Mouse (Mus musculus) limb, embryonic 12.5 days (tissue): Measurements from ENCODE around the gene Slc25a21. TPM values are rescaled to one million over a fixed set of nuclear protein-coding genes. Genes with fewer than 3 reads are reported as not detected.

Experiments used
- ATAC-seq: fragments of 200-750 bp; cut with Nextera tagmentation; 2 replicates; pipeline ENCODE4 v1.8.0; 2017; ENCODE audit warnings: low read depth, moderate TSS enrichment; ENCODE audit not compliant: insufficient number of reproducible peaks, insufficient read depth, low FRiP score, low TSS enrichment
- H3K27ac ChIP-seq: fragments of 300-500 bp; sonication (generic); 2 replicates; pipeline ENCODE4 v1.5.1; 2016; ENCODE audit warnings: mild to moderate bottlenecking, moderate library complexity
- H3K27me3 ChIP-seq: fragments of 300-500 bp; sonication (generic); 2 replicates; pipeline ENCODE4 v1.6.1; 2016; ENCODE audit warnings: mild to moderate bottlenecking, moderate library complexity
- H3K36me3 ChIP-seq: fragments of 300-500 bp; sonication (generic); 2 replicates; pipeline ENCODE4 v1.6.1; 2016; ENCODE audit warnings: mild to moderate bottlenecking, moderate library complexity
- H3K4me1 ChIP-seq: fragments of 300-500 bp; sonication (generic); replicated peaks from 2 replicates; pipeline ENCODE4 v1.6.1; 2016
- H3K4me2 ChIP-seq: fragments of 300-500 bp; sonication (generic); 2 replicates; pipeline ENCODE4 v1.6.1; 2016; ENCODE audit warnings: mild to moderate bottlenecking, moderate library complexity
- H3K4me3 ChIP-seq: fragments of 300-500 bp; sonication (generic); replicated peaks from 2 replicates; pipeline ENCODE4 v1.5.1; 2016; ENCODE audit warnings: mild to moderate bottlenecking
- H3K9ac ChIP-seq: fragments of 300-500 bp; sonication (generic); replicated peaks from 2 replicates; pipeline ENCODE4 v1.6.1; 2016; ENCODE audit warnings: mild to moderate bottlenecking, moderate library complexity
- H3K9me3 ChIP-seq: fragments of 300-500 bp; sonication (generic); 2 replicates; pipeline ENCODE4 v1.6.1; 2016; ENCODE audit warnings: mild to moderate bottlenecking, moderate library complexity
- WGBS: fragments of 180-500 bp; shearing (Covaris S2); methylation state at CpG from one replicate; pipeline ENCODE4 v1.1.7; 2016; 5-methylcytosine and 5-hydroxymethylcytosine counted together
- polyA plus RNA-seq: library from polyadenylated mRNA; unstranded; fragments of >200 nt; fragmentation: Nextera tagmentation; extraction: Ambion mirVana; gene quantifications from 2 replicates; pipeline ENCODE4 v1.2.1, GENCODE M21; 2016

The Slc25a21 gene
- polyA plus RNA-seq, 1 experiment from 2014 or later, result 1.1 TPM

- WGBS, result under 1% methylated on average over 25 of the region's 25 CpGs
- peaks cover 88% of the 10 kb centered on the region for H3K27me3 ChIP-seq
- H3K4me3 ChIP-seq, result peak overlapping the region; percentile 40
- H3K27ac ChIP-seq, result no peak overlapping the region
- H3K4me2 ChIP-seq, result peak overlapping the region; percentile 67
- H3K9ac ChIP-seq, result no peak overlapping the region
- no peaks in the 10 kb centered on the region for H3K36me3 ChIP-seq
- H3K9me3 ChIP-seq, result no peaks in the 10 kb centered on the region
- no peak for ATAC-seq
- peaks cover 25% of the 10 kb centered on the region for H3K4me1 ChIP-seq
Measured at GRCm38 (mm10) chr12:56689736-56690135, 507.5 kb downstream of the Slc25a21 start.

DNA sequence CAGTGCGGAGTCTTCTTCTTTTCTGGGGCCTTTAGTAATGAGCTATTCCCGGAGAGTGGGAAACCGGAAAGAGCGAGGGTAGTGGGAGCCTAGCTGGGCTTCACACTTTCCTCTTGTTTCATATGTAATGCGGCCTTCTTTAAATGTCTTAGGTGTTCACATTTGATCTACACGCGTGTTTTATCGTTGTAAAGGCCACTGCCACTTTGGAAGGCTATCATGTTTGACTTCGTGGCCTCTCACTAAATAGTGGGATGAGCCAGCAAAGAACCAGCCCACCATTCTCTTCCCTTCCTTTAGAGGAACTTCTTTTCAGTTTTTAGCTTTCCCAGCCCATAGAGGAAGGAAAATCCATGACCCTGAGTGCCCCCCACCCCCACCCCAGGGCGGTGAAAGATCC lies 507.9 kb downstream of the Slc25a21 start:
- WGBS, result 2% methylated on average over 10 of the region's 10 CpGs
- Histone ChIP-seq H3K4me3 (peak overlapping the region; percentile 20; the same call in 1 of the 2 replicates), H3K9ac (no peak overlapping the region), H3K27ac (no peak overlapping the region), H3K27me3 (peaks cover 87% of the 10 kb centered on the region), H3K4me2 (peak overlapping the region; percentile 67; the same call in 1 of the 2 replicates), H3K4me1 (peaks cover 25% of the 10 kb centered on the region), H3K36me3 (no peaks in the 10 kb centered on the region), H3K9me3 (no peaks in the 10 kb centered on the region)
- ATAC-seq, result no peak

DNA sequence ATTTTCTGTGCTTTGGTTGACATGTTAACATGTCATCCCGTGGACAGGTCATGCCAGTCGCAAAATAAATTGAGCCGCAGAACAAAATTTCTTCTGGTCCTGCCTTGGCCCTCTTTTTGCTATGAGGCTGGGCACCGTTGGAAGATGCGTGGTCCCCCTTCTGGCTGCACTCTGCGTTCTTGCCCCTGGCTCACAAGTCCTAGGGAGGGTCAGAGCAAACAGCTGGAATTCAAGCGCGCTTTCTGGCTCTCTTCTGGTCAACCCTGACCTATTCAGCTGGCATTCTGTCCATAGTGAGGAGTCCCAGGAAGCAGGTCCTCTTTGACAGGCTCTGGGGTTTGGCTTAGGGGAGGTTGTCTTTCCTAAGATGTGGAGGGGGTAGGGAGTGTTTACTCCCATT lies 508.4 kb downstream of the Slc25a21 start:
- 4% methylated on average over 8 of the region's 8 CpGs for WGBS
- no peaks in the 10 kb centered on the region for H3K36me3 ChIP-seq
- H3K4me2 ChIP-seq, result no peak overlapping the region
- no peak overlapping the region for H3K4me3 ChIP-seq
- ATAC-seq, result no peak
- H3K9me3 ChIP-seq, result no peaks in the 10 kb centered on the region
- no peak overlapping the region for H3K9ac ChIP-seq
- H3K27ac ChIP-seq, result no peak overlapping the region
- peaks cover 87% of the 10 kb centered on the region for H3K27me3 ChIP-seq
- H3K4me1 ChIP-seq, result peaks cover 29% of the 10 kb centered on the region

- H3K27ac ChIP-seq, result no peak overlapping the region
- no peaks in the 10 kb centered on the region for H3K36me3 ChIP-seq
- no peaks in the 10 kb centered on the region for H3K9me3 ChIP-seq
- no peak overlapping the region for H3K9ac ChIP-seq
- peaks cover 33% of the 10 kb centered on the region for H3K4me1 ChIP-seq
- 3% methylated on average over 10 of the region's 10 CpGs for WGBS
- H3K4me2 ChIP-seq, result no peak overlapping the region
- no peak overlapping the region for H3K4me3 ChIP-seq
- peaks cover 84% of the 10 kb centered on the region for H3K27me3 ChIP-seq
- no peak for ATAC-seq
Measured at GRCm38 (mm10) chr12:56688482-56688840, 508.8 kb downstream of the Slc25a21 start.

- Histone ChIP-seq H3K9me3 (no peaks in the 10 kb centered on the region), H3K9ac (no peak overlapping the region), H3K4me1 (peaks cover 31% of the 10 kb centered on the region), H3K4me3 (no peak overlapping the region), H3K27me3 (peaks cover 79% of the 10 kb centered on the region), H3K27ac (no peak overlapping the region), H3K36me3 (no peaks in the 10 kb centered on the region), H3K4me2 (no peak overlapping the region)
- ATAC-seq, result no peak
- WGBS, result 4% methylated on average over 15 of the region's 15 CpGs
Measured at GRCm38 (mm10) chr12:56687640-56688481, 509.4 kb downstream of the Slc25a21 start.

GRCm38 (mm10) chr12:56681096-56681811 lies 516.0 kb downstream of the Slc25a21 start:
- no peak overlapping the region for H3K27ac ChIP-seq
- ATAC-seq, result peak; percentile 73
- 2% methylated on average over 38 of the region's 38 CpGs for WGBS

GRCm38 (mm10) chr12:56677620-56678019 lies 519.7 kb downstream of the Slc25a21 start:
- Histone ChIP-seq H3K4me2 (no peak overlapping the region), H3K9ac (no peak overlapping the region), H3K4me3 (no peak overlapping the region), H3K27me3 (peaks cover 61% of the 10 kb centered on the region), H3K9me3 (no peaks in the 10 kb centered on the region), H3K4me1 (peaks cover 16% of the 10 kb centered on the region), H3K27ac (no peak overlapping the region), H3K36me3 (no peaks in the 10 kb centered on the region)
- ATAC-seq, result no peak
- WGBS, result 60% methylated on average over 7 of the region's 7 CpGs

More at GRCm38 (mm10) chr12:56681096-56681811, 516.0 kb downstream of the Slc25a21 start:
- peak overlapping the region; percentile 58 for H3K9ac ChIP-seq
- peak overlapping the region; percentile 42 for H3K4me3 ChIP-seq
- no peaks in the 10 kb centered on the region for H3K9me3 ChIP-seq
- peaks cover 70% of the 10 kb centered on the region for H3K27me3 ChIP-seq
- H3K4me1 ChIP-seq, result peaks cover 24% of the 10 kb centered on the region
- no peaks in the 10 kb centered on the region for H3K36me3 ChIP-seq
- H3K4me2 ChIP-seq, result peak overlapping the region; percentile 83

DNA sequence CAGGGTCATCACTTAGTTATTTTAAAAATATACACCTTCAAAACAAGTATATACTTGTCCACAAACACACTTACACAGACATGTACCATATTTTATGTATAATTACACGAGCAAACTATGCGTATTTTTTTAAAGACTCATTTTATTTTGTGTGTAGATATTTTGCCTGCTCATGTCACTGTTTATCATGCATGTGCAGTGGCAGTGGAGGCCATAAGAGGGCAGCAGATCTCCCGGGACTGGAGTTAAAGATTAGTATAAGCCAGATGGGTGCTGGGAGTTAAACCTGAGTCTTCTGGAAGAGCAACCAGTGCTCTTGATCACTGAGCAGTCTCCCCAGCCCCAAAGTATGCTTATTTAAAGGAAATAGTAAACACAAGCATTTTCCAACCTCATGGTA lies 522.5 kb downstream of the Slc25a21 start:
- Histone ChIP-seq H3K9me3 (no peaks in the 10 kb centered on the region), H3K36me3 (no peaks in the 10 kb centered on the region), H3K4me3 (no peak overlapping the region), H3K4me1 (peaks cover 12% of the 10 kb centered on the region), H3K27me3 (peaks cover 38% of the 10 kb centered on the region), H3K4me2 (no peak overlapping the region), H3K27ac (no peak overlapping the region), H3K9ac (no peak overlapping the region)
- no peak for ATAC-seq
- WGBS, result 42% methylated on average over 3 of the region's 3 CpGs

- WGBS, result 85% methylated on average over 9 of the region's 9 CpGs
- Histone ChIP-seq H3K27ac (peak overlapping the region; percentile 66), H3K9ac (no peak overlapping the region), H3K36me3 (no peaks in the 10 kb centered on the region), H3K4me1 (peaks cover 18% of the 10 kb centered on the region), H3K27me3 (peaks cover 7% of the 10 kb centered on the region; the same call in 1 of the 2 replicates), H3K4me3 (no peak overlapping the region), H3K4me2 (no peak overlapping the region), H3K9me3 (no peaks in the 10 kb centered on the region)
- ATAC-seq, result no peak
Measured at GRCm38 (mm10) chr12:56670795-56671194, 526.5 kb downstream of the Slc25a21 start.

DNA sequence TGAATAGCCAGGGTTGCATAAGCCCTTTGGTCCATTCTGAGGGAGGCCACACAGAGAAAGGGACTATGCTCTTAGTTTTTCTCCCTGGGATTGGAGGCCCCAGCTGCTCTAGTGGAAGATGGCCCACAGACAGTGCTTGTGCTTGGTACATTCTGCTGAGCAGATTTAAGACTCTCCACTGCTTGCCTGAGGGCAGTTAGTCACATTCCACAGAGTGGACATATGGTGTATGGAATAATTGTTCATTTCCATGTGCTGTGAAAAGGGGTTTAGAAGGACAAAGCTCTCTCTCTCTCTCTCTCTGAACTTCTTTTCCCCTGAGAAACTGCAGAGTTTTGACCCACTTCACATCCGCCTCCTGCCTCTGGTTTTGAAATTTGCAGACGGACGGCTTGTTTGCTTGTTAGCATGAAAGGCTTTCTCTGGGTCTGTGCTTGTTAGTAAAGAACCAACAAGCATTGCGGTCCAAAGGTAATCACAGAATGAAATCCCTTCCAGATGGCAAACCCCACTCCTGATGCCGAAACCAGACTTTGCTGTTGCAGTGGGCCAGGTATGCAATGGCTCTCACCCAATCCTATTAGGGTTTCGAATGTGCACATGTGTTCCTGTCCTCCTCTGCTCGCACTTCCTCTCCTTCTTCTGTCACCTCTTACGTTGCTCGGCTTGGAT lies 527.7 kb downstream of the Slc25a21 start:
- no peak overlapping the region for H3K4me3 ChIP-seq
- no peak overlapping the region for H3K9ac ChIP-seq
- H3K4me1 ChIP-seq, result peaks cover 18% of the 10 kb centered on the region
- peak overlapping the region; percentile 31 for H3K4me2 ChIP-seq
- peak; percentile 83 for ATAC-seq
- peaks cover 7% of the 10 kb centered on the region; the same call in 1 of the 2 replicates for H3K27me3 ChIP-seq
- WGBS, result 37% methylated on average over 9 of the region's 9 CpGs
- peak overlapping the region; percentile 66 for H3K27ac ChIP-seq
- no peaks in the 10 kb centered on the region for H3K9me3 ChIP-seq
- no peaks in the 10 kb centered on the region for H3K36me3 ChIP-seq
